Mouse (Mus musculus): ENCODE measurements around the gene Actb. TPM values are rescaled to one million over a fixed set of nuclear protein-coding genes. Genes with fewer than 3 reads are reported as not detected.
"Not testable (repeated sequence)": the region's sequence is repeated elsewhere in the genome, so short reads cannot be mapped to it uniquely, and the experiment has no call there.

The Actb gene
- polyA plus RNA-seq, 2 experiments from 2014 or later = 21,144 to 46,167 TPM

- ATAC-seq = no peak
Observed at GRCm38 (mm10) chr5:142901355-142901802, 5.2 kb downstream of the Actb start.

- ATAC-seq = no peak
Observed at GRCm38 (mm10) chr5:142900651-142901050, 5.9 kb downstream of the Actb start.

GRCm38 (mm10) chr5:142899932-142900533, 6.5 kb downstream of the Actb start:
- ATAC-seq = no peak

GRCm38 (mm10) chr5:142899057-142899601, 7.4 kb downstream of the Actb start:
- no peak for ATAC-seq

GRCm38 (mm10) chr5:142898316-142898715, 8.2 kb downstream of the Actb start:
- no peak for ATAC-seq

- no peak for ATAC-seq
Observed at GRCm38 (mm10) chr5:142897568-142898248, 8.8 kb downstream of the Actb start.

GRCm38 (mm10) chr5:142896713-142897112, 9.8 kb downstream of the Actb start:
- peak; percentile 46 for ATAC-seq

- no peak for ATAC-seq
Observed at GRCm38 (mm10) chr5:142896192-142896591, 10.4 kb downstream of the Actb start.

GRCm38 (mm10) chr5:142894918-142895613, 11.5 kb downstream of the Actb start, which contains the start of gene Fbxl18:
Gene Fbxl18 (minus strand): TSS chr5:142895421.
- peak; percentile 87 for ATAC-seq

GRCm38 (mm10) chr5:142891396-142891795, 15.2 kb downstream of the Actb start:
- no peak for ATAC-seq

GRCm38 (mm10) chr5:142887533-142887932, 19.0 kb downstream of the Actb start:
- not testable (repeated sequence) for ATAC-seq

GRCm38 (mm10) chr5:142886761-142887160, 19.8 kb downstream of the Actb start:
- ATAC-seq = no peak

- no peak for ATAC-seq
Observed at GRCm38 (mm10) chr5:142886181-142886580, 20.4 kb downstream of the Actb start.

GRCm38 (mm10) chr5:142882471-142882870, 24.1 kb downstream of the Actb start:
- ATAC-seq = no peak

GRCm38 (mm10) chr5:142881936-142882335, 24.6 kb downstream of the Actb start:
- no peak for ATAC-seq

- no peak for ATAC-seq
Observed at GRCm38 (mm10) chr5:142880806-142881516, 25.6 kb downstream of the Actb start.

GRCm38 (mm10) chr5:142880246-142880645, 26.3 kb downstream of the Actb start:
- no peak for ATAC-seq

GRCm38 (mm10) chr5:142879318-142880175, 27.0 kb downstream of the Actb start:
- ATAC-seq = peak; percentile 85

- ATAC-seq = no peak
Observed at GRCm38 (mm10) chr5:142878570-142878969, 28.0 kb downstream of the Actb start.

- ATAC-seq = peak; percentile 79
Observed at GRCm38 (mm10) chr5:142877337-142878280, 28.9 kb downstream of the Actb start.
